Mouse (Mus musculus) spleen, adult 18-20 months (tissue): ENCODE measurements around the gene Btbd17.

ENCODE experiments used
- DNase-seq, 2 experiments: peaks; one replicate each; pipeline ENCODE4 v3.0.0; 2022; ENCODE audit warnings: mixed read lengths in 2 of 2

Btbd17 gene

DNA sequence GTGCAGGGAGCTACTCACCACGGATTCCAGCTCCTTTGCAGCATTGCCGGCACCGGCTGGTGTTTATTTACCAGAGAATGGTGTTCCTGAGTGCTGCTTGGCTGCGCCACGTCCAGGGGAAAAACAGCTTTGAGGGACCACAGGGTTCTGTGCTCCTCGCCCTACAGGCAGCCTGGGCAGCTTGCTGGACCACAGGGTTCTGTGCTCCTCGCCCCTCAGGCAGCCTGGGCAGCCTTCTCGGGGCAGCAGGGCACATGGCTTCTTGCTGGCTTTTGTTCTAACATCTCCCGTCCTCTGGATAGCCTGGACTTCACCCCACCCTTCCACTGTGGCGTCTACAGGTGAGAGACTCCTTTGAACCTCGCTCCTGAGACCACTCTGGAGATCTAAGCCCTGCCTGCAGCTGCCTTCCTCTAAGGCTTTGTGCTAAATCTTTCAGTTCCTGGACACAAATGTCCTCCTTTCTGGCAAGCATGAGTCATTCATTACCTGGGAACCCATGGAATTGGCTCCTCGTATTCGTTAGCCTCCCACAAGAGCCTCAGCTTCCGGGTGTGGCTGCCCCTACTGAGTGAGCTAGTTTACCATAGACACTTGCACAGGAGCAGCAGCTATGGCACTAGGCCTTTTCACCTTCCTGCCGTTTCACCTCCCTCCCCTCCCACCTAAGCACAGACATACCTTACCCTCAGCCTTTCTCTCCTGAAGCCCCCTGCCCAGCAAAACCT is 7.0 kb upstream of the Btbd17 start:
- DNase-seq, result no peak

GRCm38 (mm10) chr11:114801906-114802305 is 6.2 kb upstream of the Btbd17 start:
- no peak for DNase-seq

- DNase-seq, result no peak
Measured at GRCm38 (mm10) chr11:114798624-114799023, 2.9 kb upstream of the Btbd17 start, which contains the start of gene Gpr142. TSS of gene Gpr142 (plus strand) at chr11:114798924.

- peak in 1 of 2 experiments; percentile 27 for DNase-seq
Measured at GRCm38 (mm10) chr11:114797981-114798380, 2.2 kb upstream of the Btbd17 start.

DNA sequence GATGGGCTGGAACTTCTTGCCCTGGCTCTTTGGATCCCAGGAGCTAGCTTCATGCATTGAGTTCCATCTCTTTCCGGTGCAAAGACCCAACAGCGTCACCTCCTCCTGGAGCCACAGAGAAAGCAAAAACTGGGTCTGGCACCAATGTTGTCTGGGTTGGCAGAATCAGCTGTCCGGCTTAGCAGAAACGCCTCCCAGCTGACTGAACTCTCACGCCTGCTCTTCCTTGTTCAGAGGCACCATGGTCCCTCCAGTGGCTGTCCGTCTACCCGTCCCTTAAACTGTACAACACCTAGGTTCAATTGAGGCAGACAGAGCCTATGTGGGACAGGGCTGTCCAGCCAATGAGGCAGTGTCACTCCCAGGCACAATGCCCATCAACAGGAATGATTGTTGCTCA is 1.4 kb upstream of the Btbd17 start:
- DNase-seq, result no peak

DNA sequence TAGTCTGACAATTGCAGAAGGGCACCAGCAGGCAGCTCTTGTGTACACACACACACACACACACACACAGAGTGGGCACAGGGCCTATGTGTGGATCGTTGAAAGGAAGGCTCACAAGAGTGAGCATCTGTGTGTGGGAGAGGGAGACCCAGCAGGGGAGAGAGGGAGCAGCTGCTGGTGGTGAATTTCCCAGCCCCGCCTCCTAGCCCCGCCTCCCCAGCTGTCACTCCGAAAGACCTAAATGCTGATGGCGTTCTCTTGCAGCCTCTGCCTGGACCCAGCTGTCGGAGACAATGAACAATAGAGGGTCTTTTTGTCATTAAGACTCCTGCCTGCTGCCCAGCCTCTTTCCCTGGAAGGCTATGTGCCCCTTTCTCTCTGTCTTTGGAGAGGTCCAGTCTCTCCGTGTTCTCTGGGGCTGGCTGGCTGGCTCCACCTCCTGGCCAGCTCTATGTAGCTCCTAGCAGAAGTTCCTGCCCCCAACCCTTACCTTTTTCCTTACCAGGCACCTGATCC is 456 bp downstream of the Btbd17 start:
- DNase-seq, result peak; percentile 27 to 56

- DNase-seq, result no peak
Measured at GRCm38 (mm10) chr11:114794691-114795090, 1.1 kb downstream of the Btbd17 start.

DNA sequence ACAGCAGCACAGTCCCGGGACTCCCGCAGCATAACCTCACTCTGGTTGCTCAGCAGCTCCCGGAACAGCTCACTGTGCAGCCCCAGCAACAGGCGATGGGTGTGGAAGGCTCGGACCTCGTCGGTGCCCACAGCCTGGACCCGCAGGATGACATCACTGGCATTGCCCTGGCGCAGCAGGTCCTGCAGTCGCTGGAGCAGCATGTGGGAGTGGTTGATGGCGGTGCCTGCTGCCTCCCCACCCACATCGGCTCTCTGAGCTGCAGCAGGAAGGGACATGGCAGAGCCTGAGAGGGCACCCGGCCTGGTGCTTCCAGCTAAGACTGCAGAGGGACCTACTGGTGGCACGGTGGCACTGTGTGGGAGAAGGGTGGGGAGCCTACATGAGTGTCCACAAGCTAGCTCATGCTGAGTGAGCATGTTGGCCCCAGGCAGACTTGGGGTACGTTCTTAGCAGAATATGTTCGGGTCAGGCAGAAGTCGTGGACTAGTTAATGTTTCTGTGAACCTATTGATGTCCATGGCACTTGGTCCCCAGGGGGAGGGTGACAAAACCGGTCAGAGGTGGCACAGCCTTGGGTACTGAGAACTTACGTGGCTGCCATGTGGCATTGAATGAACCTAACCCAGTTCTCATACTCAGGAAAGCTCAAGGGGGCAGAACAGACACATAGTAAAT is 1.7 kb downstream of the Btbd17 start:
- DNase-seq, result no peak

DNA sequence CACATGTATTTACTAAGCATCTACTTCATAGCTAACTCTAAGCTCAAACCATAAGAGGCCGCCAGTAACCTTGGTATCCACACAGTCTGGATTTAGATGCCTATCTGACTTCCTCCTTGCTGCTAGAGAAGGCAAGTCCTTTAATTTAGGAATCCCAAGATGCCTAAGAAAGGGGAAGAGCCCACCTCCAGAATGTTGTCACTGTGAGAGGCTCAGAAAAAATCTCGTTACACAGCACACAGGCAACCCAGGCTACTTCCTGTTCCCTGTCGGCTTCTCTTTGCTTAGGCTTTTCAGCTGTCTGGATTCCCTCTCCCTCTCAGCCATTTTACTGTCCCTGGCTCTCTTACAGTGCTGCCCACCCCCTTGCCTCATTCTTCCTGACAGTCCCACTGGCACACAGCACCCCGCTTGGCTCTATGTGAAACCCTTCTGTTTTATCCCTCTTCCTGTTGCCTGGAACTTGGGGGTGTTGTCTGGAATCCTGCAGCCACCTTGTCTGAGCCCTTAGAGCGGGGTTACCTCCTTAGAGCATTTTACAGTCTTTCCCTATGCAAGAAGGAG is 2.7 kb downstream of the Btbd17 start:
- DNase-seq, result no peak

- no peak for DNase-seq
Measured at GRCm38 (mm10) chr11:114791891-114792411, 3.8 kb downstream of the Btbd17 start.

DNA sequence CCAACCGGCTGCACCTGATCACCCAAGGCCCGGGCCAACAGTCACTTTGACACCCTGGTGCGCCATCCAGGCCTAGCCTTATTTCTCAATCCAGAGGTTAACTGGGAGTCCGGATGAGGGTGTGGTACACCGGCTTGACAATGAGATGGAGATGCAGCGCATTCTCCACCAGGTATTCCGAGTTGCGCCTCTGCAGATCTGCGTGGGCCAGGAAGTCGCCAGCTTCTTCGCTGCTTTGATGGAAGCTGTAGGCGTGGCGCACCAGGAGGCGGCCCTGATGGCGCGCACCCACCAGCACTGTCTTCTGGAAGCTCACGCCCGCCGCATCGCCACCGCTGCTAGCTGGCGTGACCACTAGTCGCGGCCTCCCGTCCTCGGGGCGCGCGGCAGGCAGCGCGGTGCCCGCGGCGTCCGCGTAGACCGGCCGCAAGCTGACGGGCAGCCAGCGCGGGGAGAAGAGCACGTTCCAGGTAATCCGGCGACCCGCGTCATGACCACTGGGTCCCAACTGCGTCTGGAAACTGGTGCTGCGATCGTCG is 4.3 kb downstream of the Btbd17 start:
- no peak for DNase-seq

GRCm38 (mm10) chr11:114790841-114791240 is 4.9 kb downstream of the Btbd17 start:
- DNase-seq, result no peak

DNA sequence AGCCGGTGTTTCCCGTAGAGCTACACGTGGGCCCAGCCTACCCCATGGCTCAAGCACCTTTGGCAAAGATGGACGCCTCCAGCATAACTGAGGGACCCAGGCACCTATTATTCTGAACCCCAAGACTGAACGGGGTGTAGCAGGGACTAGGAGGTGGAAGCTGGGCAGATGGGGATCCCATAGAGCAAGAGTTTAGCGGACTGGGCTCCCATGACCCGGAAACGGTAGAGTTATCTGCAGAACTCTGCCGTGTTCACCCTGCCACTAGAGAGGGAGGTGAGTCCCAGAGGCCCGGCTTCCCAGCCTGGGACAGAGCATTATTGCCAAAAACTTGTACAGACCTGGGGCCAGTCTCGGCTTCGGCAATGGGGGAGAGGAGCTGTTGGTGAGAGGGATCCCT is 5.6 kb downstream of the Btbd17 start:
- no peak for DNase-seq

- no peak for DNase-seq
Measured at GRCm38 (mm10) chr11:114789716-114790115, 6.0 kb downstream of the Btbd17 start.

GRCm38 (mm10) chr11:114789061-114789714 is 6.6 kb downstream of the Btbd17 start:
- DNase-seq, result peak; percentile 55 to 81

GRCm38 (mm10) chr11:114787611-114788010 is 8.1 kb downstream of the Btbd17 start:
- DNase-seq, result no peak

GRCm38 (mm10) chr11:114786326-114786725 is 9.4 kb downstream of the Btbd17 start:
- no peak for DNase-seq

GRCm38 (mm10) chr11:114785892-114786291 is 9.9 kb downstream of the Btbd17 start:
- no peak for DNase-seq

DNA sequence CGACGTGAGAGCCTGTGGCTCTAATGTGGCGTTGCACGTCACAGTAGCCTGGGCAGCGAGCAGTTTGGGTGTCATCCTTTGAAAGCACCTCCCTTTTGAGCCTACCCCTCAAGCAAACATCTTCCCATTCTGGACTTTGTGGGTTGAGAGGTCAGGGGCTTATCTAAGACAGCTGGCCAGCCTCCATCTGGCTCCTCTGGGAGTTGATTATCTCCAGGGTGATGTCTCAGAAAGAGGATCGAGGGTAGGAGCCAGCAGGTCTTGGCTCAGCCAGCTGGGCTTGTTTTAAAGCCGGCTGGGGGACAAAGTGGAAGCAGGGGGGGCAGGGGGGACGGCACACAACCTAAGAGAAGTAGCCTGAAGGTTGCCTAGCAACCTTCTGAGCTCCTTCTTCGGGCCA is 15.7 kb downstream of the Btbd17 start:
- no peak for DNase-seq

GRCm38 (mm10) chr11:114771896-114772295 is 23.8 kb downstream of the Btbd17 start:
- no peak for DNase-seq

- DNase-seq, result no peak
Measured at GRCm38 (mm10) chr11:114769911-114770310, 25.8 kb downstream of the Btbd17 start.
